Mouse (Mus musculus): Measurements from ENCODE around the gene Htra2. TPM values are rescaled to one million over a fixed set of nuclear protein-coding genes. Genes with fewer than 3 reads are reported as not detected.
A peak's percentile ranks its signal among the peaks of the same experiment; 100 is the strongest.

Gene Htra2
- polyA plus RNA-seq, 1 experiment: 96.2 TPM

GRCm38 (mm10) chr6:83024421-83024820 lies 30.7 kb downstream of the Htra2 start:
- TF ChIP-seq REST (IDR thresholded peaks at IDR 0.05; ENCODE audit: insufficient read depth, insufficient read length) (no peak), SRF (IDR thresholded peaks at IDR 0.05; ENCODE audit: control insufficient read depth, insufficient read length, low read depth) (no peak), MYOD1 (IDR thresholded peaks at IDR 0.05; ENCODE audit: control insufficient read depth in 1 of 3, insufficient read length in 2 of 3, low read depth in 2 of 3) (no peak), E2F4 (IDR thresholded peaks at IDR 0.05; ENCODE audit: insufficient read depth) (no peak), POLR2AphosphoS2 (IDR thresholded peaks at IDR 0.05; ENCODE audit: insufficient read length, low read depth) (no peak), TCF12 (IDR thresholded peaks at IDR 0.05; ENCODE audit: insufficient read depth, poor library complexity, severe bottlenecking) (no peak), USF1 (IDR thresholded peaks at IDR 0.05; ENCODE audit: low read depth) (no peak), TCF3 (IDR thresholded peaks at IDR 0.05; ENCODE audit: insufficient read length, low read depth) (no peak), POLR2A (IDR thresholded peaks at IDR 0.05; ENCODE audit: insufficient read length, low read depth) (no peak), MAX (IDR thresholded peaks at IDR 0.05; ENCODE audit: low read depth) (no peak), CEBPB (IDR thresholded peaks at IDR 0.05; ENCODE audit: insufficient read depth, poor library complexity, severe bottlenecking) (no peak), MYOG (IDR thresholded peaks at IDR 0.05; ENCODE audit: control insufficient read depth in 1 of 3, insufficient read depth in 1 of 3, insufficient read length in 2 of 3, low read depth in 2 of 3) (no peak)
- no peaks in the 10 kb centered on the region for H3K36me3 ChIP-seq (ENCODE audit: control insufficient read depth, insufficient read depth)
- H3K79me2 ChIP-seq (ENCODE audit: control insufficient read depth, insufficient read depth): no peaks in the 10 kb centered on the region
- peak overlapping the region; percentile 69 for H3K4me2 ChIP-seq (ENCODE audit: low read depth)
- H3K27me3 ChIP-seq (ENCODE audit: control insufficient read depth, insufficient read depth, insufficient read length): no peaks in the 10 kb centered on the region
- H3ac ChIP-seq (ENCODE audit: control insufficient read depth, insufficient read length): no peak overlapping the region
- H3K4me3 ChIP-seq: no peak overlapping the region

- TF ChIP-seq TCF3 (IDR thresholded peaks at IDR 0.05; ENCODE audit: insufficient read length, low read depth) (no peak), CEBPB (IDR thresholded peaks at IDR 0.05; ENCODE audit: insufficient read depth, poor library complexity, severe bottlenecking) (no peak), MYOD1 (IDR thresholded peaks at IDR 0.05; ENCODE audit: control insufficient read depth in 1 of 3, insufficient read length in 2 of 3, low read depth in 2 of 3) (no peak), POLR2A (IDR thresholded peaks at IDR 0.05; ENCODE audit: insufficient read length, low read depth) (no peak), SRF (IDR thresholded peaks at IDR 0.05; ENCODE audit: control insufficient read depth, insufficient read length, low read depth) (no peak), REST (IDR thresholded peaks at IDR 0.05; ENCODE audit: insufficient read depth, insufficient read length) (no peak), MYOG (IDR thresholded peaks at IDR 0.05; ENCODE audit: control insufficient read depth in 1 of 3, insufficient read depth in 1 of 3, insufficient read length in 2 of 3, low read depth in 2 of 3) (no peak), USF1 (IDR thresholded peaks at IDR 0.05; ENCODE audit: low read depth) (no peak), TCF12 (IDR thresholded peaks at IDR 0.05; ENCODE audit: insufficient read depth, poor library complexity, severe bottlenecking) (no peak), MAX (IDR thresholded peaks at IDR 0.05; ENCODE audit: low read depth) (no peak), POLR2AphosphoS2 (IDR thresholded peaks at IDR 0.05; ENCODE audit: insufficient read length, low read depth) (no peak), E2F4 (IDR thresholded peaks at IDR 0.05; ENCODE audit: insufficient read depth) (no peak)
- H3K79me2 ChIP-seq (ENCODE audit: control insufficient read depth, insufficient read depth): no peaks in the 10 kb centered on the region
- H3K27me3 ChIP-seq (ENCODE audit: control insufficient read depth, insufficient read depth, insufficient read length): no peaks in the 10 kb centered on the region
- no peak overlapping the region for H3K4me3 ChIP-seq
- no peak overlapping the region for H3ac ChIP-seq (ENCODE audit: control insufficient read depth, insufficient read length)
- H3K36me3 ChIP-seq (ENCODE audit: control insufficient read depth, insufficient read depth): no peaks in the 10 kb centered on the region
- H3K4me2 ChIP-seq (ENCODE audit: low read depth): peak overlapping the region; percentile 69
Observed at GRCm38 (mm10) chr6:83023786-83024185, 31.3 kb downstream of the Htra2 start.

DNA sequence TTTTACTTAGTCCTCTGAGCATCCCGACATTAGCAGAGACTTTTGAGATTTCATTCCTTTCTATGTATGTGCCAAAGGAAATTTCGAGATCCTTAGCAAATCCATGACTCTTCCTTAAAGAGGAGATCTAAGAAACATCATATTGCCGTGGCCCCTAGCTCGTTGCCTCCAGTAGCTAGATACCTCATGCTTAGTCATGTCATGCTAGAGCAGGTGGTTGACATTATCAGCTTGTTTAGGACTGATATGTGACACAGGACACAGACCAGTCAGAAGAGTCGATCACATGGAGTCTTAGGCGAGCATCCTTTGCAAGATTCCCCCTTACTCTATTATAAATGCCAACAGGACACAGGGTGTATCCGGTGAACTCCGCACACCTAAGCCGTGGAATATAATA lies 32.1 kb downstream of the Htra2 start:
- no peaks in the 10 kb centered on the region for H3K36me3 ChIP-seq (ENCODE audit: control insufficient read depth, insufficient read depth)
- no peak overlapping the region for H3ac ChIP-seq (ENCODE audit: control insufficient read depth, insufficient read length)
- TF ChIP-seq MAX (IDR thresholded peaks at IDR 0.05; ENCODE audit: low read depth): no peak
- no peak for TF ChIP-seq POLR2AphosphoS2 (IDR thresholded peaks at IDR 0.05; ENCODE audit: insufficient read length, low read depth)
- no peak for TF ChIP-seq USF1 (IDR thresholded peaks at IDR 0.05; ENCODE audit: low read depth)
- no peak for TF ChIP-seq E2F4 (IDR thresholded peaks at IDR 0.05; ENCODE audit: insufficient read depth)
- no peak for TF ChIP-seq POLR2A (IDR thresholded peaks at IDR 0.05; ENCODE audit: insufficient read length, low read depth)
- TF ChIP-seq SRF (IDR thresholded peaks at IDR 0.05; ENCODE audit: control insufficient read depth, insufficient read length, low read depth): no peak
- TF ChIP-seq MYOG (IDR thresholded peaks at IDR 0.05; ENCODE audit: control insufficient read depth in 1 of 3, insufficient read depth in 1 of 3, insufficient read length in 2 of 3, low read depth in 2 of 3): no peak
- no peak for TF ChIP-seq TCF12 (IDR thresholded peaks at IDR 0.05; ENCODE audit: insufficient read depth, poor library complexity, severe bottlenecking)
- TF ChIP-seq TCF3 (IDR thresholded peaks at IDR 0.05; ENCODE audit: insufficient read length, low read depth): no peak
- TF ChIP-seq MYOD1 (IDR thresholded peaks at IDR 0.05; ENCODE audit: control insufficient read depth in 1 of 3, insufficient read length in 2 of 3, low read depth in 2 of 3): no peak
- TF ChIP-seq CEBPB (IDR thresholded peaks at IDR 0.05; ENCODE audit: insufficient read depth, poor library complexity, severe bottlenecking): no peak
- TF ChIP-seq REST (IDR thresholded peaks at IDR 0.05; ENCODE audit: insufficient read depth, insufficient read length): no peak
- H3K79me2 ChIP-seq (ENCODE audit: control insufficient read depth, insufficient read depth): no peaks in the 10 kb centered on the region
- H3K4me3 ChIP-seq: no peak overlapping the region
- H3K4me2 ChIP-seq (ENCODE audit: low read depth): no peak overlapping the region
- no peaks in the 10 kb centered on the region for H3K27me3 ChIP-seq (ENCODE audit: control insufficient read depth, insufficient read depth, insufficient read length)

DNA sequence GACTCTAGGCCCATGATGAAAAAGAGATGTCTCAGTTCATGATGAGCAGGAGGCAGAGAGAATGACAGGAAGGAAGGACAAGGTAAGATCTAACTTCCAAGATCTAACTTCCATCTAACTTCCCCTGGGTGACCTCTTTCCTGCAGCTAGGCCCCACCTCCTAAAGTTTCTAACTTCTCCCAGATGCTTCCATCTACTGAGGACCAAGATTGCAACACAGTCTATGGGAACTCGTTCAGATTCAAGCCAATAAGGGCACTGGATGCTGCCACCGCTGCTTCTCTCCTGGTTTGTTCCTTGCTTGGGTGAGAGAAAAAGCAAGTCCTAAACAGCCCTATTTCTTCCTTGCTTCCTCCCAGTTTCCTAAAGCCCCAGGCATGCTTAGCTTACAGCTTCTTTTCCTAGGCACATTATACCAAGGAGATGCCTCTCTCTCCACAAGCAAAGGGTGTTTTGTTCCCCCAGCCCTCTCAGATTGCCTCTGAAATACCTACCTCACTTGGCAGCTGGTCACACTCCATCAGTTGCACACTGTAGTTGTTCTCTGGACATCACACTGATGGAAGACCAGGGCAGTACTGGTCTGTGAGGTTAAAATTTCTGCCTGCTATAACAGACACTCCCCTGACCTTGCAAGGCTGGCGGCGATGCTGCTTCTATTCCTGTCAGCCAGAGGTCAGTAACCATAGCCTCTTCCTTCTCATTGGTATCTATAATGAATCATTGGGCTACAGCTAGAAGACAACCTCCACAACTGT lies 34.1 kb downstream of the Htra2 start:
- Histone ChIP-seq H3ac (ENCODE audit: control insufficient read depth, insufficient read length) (no peak overlapping the region), H3K36me3 (ENCODE audit: control insufficient read depth, insufficient read depth) (no peaks in the 10 kb centered on the region), H3K4me3 (no peak overlapping the region), H3K4me2 (ENCODE audit: low read depth) (no peak overlapping the region), H3K79me2 (ENCODE audit: control insufficient read depth, insufficient read depth) (no peaks in the 10 kb centered on the region), H3K27me3 (ENCODE audit: control insufficient read depth, insufficient read depth, insufficient read length) (no peaks in the 10 kb centered on the region)
- TF ChIP-seq POLR2A (IDR thresholded peaks at IDR 0.05; ENCODE audit: insufficient read length, low read depth) (no peak), SRF (IDR thresholded peaks at IDR 0.05; ENCODE audit: control insufficient read depth, insufficient read length, low read depth) (no peak), MAX (IDR thresholded peaks at IDR 0.05; ENCODE audit: low read depth) (no peak)
